Mouse (Mus musculus) layer of hippocampus, postnatal 10 days (tissue): ENCODE data around the gene Tmem201. TPM values are rescaled to one million over a fixed set of nuclear protein-coding genes. Genes with fewer than 3 reads are reported as not detected.

Experiments
- DNase-seq, 2 experiments: peaks; one replicate each; pipeline ENCODE4 v3.0.0; 2021; ENCODE audit warnings: low spot score in 2 of 2
- total RNA-seq, 2 experiments: library from RNA; stranded (reverse); gene quantifications; 2 replicates each; pipeline ENCODE4 v1.2.3; 2021

The Tmem201 gene
- total RNA-seq, 2 experiments from 2014 or later: 66.7 to 66.8 TPM

- no peak for DNase-seq
These were observed 52.8 kb downstream of the Tmem201 start for GRCm38 (mm10) chr4:149684841-149685623.

GRCm38 (mm10) chr4:149683875-149684274 lies 54.0 kb downstream of the Tmem201 start:
- no peak for DNase-seq

DNA sequence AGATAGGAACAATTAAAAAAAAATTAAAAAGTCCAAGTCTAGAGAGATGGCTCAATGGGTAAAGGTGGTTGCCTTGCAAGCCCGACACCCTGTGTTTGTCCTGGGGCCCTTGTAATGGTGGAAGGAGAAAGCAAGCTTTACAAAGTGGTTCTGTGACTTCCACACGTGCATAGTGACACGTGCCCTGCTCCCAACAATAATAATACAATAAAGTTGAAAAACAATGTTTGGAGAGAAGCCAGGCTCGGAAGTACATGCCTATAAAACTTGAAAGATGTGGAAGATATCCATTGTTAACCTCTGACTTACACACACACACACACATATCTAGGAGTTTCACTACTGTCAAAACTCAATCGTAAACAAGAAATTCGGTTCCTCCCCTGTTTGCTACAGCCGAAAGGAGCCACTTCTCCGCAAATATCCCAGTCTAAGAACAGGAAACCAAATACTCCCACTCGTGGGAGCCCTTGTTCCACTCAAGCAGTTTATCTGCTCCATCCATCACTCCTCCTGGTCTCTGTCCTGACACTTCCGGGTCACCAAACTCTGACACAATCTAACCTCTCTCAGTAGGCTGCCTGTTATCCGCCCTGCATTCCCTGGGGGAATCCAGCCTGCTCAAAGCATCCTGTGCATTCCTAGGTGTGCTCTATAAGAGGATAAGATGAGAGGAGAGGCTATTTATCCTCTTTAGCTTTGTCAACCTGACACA lies 58.6 kb downstream of the Tmem201 start:
- DNase-seq: no peak

GRCm38 (mm10) chr4:149678006-149678405 lies 59.8 kb downstream of the Tmem201 start:
- no peak for DNase-seq

- peak; percentile 64 to 71 for DNase-seq
These were observed 62.2 kb downstream of the Tmem201 start for GRCm38 (mm10) chr4:149675378-149676261.

DNA sequence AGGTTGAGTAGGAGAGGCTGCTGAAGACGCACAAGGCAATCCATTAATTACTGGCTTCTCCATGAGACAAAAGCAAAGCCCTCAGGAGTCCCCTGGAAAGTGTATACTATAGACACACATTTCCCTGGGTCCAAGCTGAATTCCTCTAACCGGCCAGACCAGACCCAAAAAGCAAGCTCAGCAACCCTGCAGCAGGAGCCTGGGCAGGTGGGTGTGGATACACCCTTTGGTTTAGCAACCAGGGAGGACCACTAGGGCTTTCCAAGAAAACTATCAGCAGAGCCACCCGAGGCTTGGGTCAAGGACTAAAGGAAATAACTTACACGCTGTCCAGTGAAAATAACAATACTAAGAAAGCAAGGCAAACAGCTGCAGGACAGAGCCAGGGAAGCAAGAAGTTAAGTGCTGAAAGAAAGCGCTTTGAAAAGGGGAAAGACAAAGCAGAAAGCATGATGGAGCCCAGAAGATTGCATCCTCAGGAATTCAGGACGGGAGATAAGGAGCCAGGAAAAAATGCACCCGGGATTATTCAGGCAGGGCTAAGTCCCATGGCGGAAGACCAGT lies 62.9 kb downstream of the Tmem201 start:
- no peak for DNase-seq

DNA sequence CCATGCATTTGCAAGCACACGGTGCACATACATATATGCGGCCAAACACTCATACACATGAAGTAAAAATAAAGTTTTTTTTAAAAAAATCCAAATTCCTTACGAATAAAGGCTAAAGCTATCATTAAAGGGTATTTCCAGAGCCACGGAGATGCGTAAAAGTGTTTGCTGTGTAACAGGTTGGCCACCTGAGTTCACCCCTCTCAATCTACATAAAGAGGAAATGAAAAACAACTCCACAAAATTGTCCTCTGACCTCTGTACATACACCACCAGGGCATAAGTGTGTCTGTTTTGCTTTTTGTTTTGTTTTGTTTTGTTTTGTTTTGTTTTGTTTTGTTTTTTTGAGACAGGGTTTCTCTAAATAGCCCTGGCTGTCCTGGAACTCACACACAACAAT lies 65.1 kb downstream of the Tmem201 start:
- no peak for DNase-seq

- no peak for DNase-seq
These were observed 66.7 kb downstream of the Tmem201 start for GRCm38 (mm10) chr4:149671175-149671574.

DNA sequence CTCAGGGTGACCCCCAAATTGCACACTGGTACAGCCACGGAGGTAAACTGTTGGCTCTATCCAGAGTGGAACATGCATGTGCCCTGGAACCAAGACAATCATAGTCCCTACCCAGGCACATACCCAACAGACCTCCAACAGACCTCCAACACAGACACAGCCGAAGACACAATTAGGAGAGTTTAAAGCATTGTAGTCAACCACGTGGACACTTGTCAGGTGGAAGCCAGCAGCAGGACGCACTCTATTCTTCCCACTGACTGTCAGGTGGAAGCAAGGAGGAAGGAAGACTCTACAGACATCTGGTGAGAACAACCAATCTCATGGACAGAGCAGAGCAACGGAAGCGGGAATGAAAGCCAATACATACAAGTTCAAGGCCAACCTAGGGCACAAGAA lies 72.2 kb downstream of the Tmem201 start:
- no peak for DNase-seq

Other genes starting within 250 kb of the Tmem201 start
- 10 to 100 TPM; 75.4 to 82.9 TPM for gene Ctnnbip1, start 219.8 kb downstream of the Tmem201 start, total RNA-seq
- gene Clstn1, start 151.6 kb downstream of the Tmem201 start, total RNA-seq: 100 to 1,000 TPM; 726 TPM
- gene Pik3cd, start 35.5 kb downstream of the Tmem201 start, total RNA-seq: 10 to 100 TPM; 28.6 to 30.4 TPM
- gene Slc25a33, start 36.2 kb upstream of the Tmem201 start, total RNA-seq: 10 to 100 TPM; 28.4 to 30.7 TPM
- 10 to 100 TPM; 16.7 to 19.9 TPM for gene Spsb1, start 217.0 kb upstream of the Tmem201 start, total RNA-seq